ENCODE assay signal across 11 mouse cellular contexts in the genomic region with DNA sequence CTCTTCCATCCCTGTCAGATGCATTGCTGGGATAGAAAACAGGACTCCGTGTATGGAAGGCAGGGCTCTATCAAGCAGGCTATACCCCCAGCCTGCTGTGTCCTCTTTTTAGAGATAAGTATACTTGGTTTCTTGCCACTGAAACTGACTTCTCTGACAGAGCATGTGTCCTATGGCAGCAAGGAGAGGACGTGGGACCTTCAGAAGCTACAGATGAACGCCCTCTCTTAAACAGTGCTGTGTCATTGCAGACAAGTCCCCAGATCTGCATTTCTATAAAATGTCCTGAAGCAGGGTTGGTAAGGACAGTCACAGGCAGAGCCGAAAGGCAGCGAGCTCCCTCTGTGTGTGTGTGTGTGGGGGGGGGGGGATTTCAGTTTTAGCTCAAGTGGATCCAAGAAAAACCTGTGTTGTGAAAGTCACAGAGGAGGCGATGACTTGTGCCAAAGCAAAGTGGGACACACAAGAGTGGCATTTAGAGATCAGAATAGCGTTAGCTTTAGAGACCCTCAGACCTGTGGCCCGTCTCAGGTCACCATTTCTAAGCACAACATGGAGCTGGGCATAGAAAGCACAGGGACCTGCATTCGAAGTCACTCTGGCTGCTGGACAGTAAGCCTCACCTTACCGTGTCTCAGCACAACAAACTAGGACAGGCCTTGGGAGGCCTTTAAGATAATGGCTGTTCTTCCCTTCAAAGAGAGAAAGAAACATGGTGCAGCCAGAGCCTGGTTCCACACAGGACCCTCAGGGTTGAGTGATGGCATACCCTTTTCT. TPM values are rescaled to one million over a fixed set of nuclear protein-coding genes. Genes with fewer than 3 reads are reported as not detected.
DNase-seq lines count a peak whose midpoint lies in the region; TF ChIP-seq lines count a peak whose summit lies in the region.
"Had no signal": no experiment of that assay in that cellular context is flagged by ENCODE, and none has a peak within 500 bp of the region (broad histone marks: within the 10 kb centered on the region; RNA-seq: fewer than 3 reads in every experiment).

No protein-coding gene starts in this region.

- no peaks in the 10 kb centered on the region for H3K79me2 ChIP-seq in heart, adult 2 months (replicated peaks; ENCODE audit: control insufficient read depth, insufficient read depth, low read length)

- no peaks in the 10 kb centered on the region for H3K27me3 ChIP-seq in cerebellum, adult 2 months (ENCODE audit: control insufficient read depth, insufficient read depth, low read length)
- no peaks in the 10 kb centered on the region for H3K27me3 ChIP-seq in heart, adult 2 months (ENCODE audit: control insufficient read depth, insufficient read depth, low read length)

- H3K4me1 ChIP-seq in cerebellum, adult 2 months (ENCODE audit: control insufficient read depth, insufficient read depth, low read length), result peaks cover 18% of the 10 kb centered on the region
- H3K4me1 ChIP-seq in heart, adult 2 months (ENCODE audit: control insufficient read depth, insufficient read depth, low read length), result peaks cover 5% of the 10 kb centered on the region

- no peak for TF ChIP-seq CTCF in cerebellum, adult 2 months (IDR thresholded peaks at IDR 0.05; ENCODE audit: borderline replicate concordance, insufficient read depth, low read depth, low read length)
- TF ChIP-seq CTCF in heart, adult 2 months (IDR thresholded peaks at IDR 0.05), result no peak

- H3K27ac ChIP-seq in cerebellum, adult 2 months (ENCODE audit: insufficient read depth, low read length), result peak overlapping the region; percentile 78
- peak overlapping the region; percentile 86 for H3K27ac ChIP-seq in heart, adult 2 months
- H3K27ac ChIP-seq: kidney, postnatal 0 days had no signal

- no peak overlapping the region for H3K9ac ChIP-seq in heart, adult 2 months (ENCODE audit: low read depth, low read length)

- no peak for TF ChIP-seq EP300 in heart, adult 2 months (IDR thresholded peaks at IDR 0.05; ENCODE audit: insufficient read depth, low read depth, low read length)

- intact Hi-C loops in left cerebral cortex, postnatal 36 days (cut with DNase I), result no loop called here
- intact Hi-C loops in heart, adult 2 months (cut with DNase I), result no loop called here

- no peak overlapping the region for H3K4me3 ChIP-seq in cerebellum, adult 2 months (replicated peaks; ENCODE audit: insufficient read depth, low read depth, low read length)
- no peak overlapping the region for H3K4me3 ChIP-seq in heart, adult 2 months

- peak; percentile 28 to 52 for DNase-seq in cerebellum, adult 2 months
- no peak for DNase-seq in cerebellum, adult 11 months
- peak; percentile 22 to 59 for DNase-seq in left cerebral cortex, postnatal 36 days (ENCODE audit: low spot score in 2 of 2)
- DNase-seq in left cerebral cortex, adult 11 months (ENCODE audit: low spot score), result no peak
- DNase-seq in heart, adult 2 months, result peak; percentile 38
- peak; percentile 18 for DNase-seq in heart, postnatal 4 days
- no peak for DNase-seq in urinary bladder, postnatal 4 days (ENCODE audit: low spot score in 2 of 2)
- DNase-seq in urinary bladder, postnatal 36 days (ENCODE audit: low spot score in 2 of 2), result no peak
- DNase-seq: embryo, embryonic 11 days; thymus, adult 2 months had no signal

- 61% methylated on average over 10 of the region's 10 CpGs for WGBS in cerebellum, adult 2 months
- 58% methylated on average over 10 of the region's 10 CpGs for WGBS in heart, adult 2 months

- 0 out of 2 replicates have a peak, but pooled peaks cover 2% of the 10 kb centered on the region for H3K36me3 ChIP-seq in heart, adult 2 months (ENCODE audit: control insufficient read depth, insufficient read depth, low read length)

- TF ChIP-seq POLR2A in cerebellum, adult 2 months (IDR thresholded peaks at IDR 0.05; ENCODE audit: borderline replicate concordance, insufficient read depth, low read length), result no peak
- no peak for TF ChIP-seq POLR2A in heart, adult 2 months (IDR thresholded peaks at IDR 0.05; ENCODE audit: insufficient read depth, low read depth, low read length)

RNA-seq across cellular contexts. Expression of gene Slc37a3, which starts 59.4 kb away (rescaled TPM):
- polyA plus RNA-seq in cerebellum, adult 2 months (2012; rRNA removed), result 26.2 and 27.8 TPM in 2 replicates
- total RNA-seq in left cerebral cortex, postnatal 36 days (2021), result 10 to 100 TPM; 70.8 to 79.2 TPM
- total RNA-seq in heart, adult 2 months (2021), result 10 to 100 TPM; 18.8 to 19.3 TPM
- polyA plus RNA-seq in heart, adult 2 months (2012; rRNA removed), result 9.2 and 16.8 TPM in 2 replicates
- total RNA-seq in heart, postnatal 4 days (2021), result 10 to 100 TPM; 27.9 to 34.3 TPM

Comparison
In these comparisons a context has a peak if more than half of its experiments do, and no peak if none do; other contexts are left out.
1. DNase-seq: peak in cerebellum, adult 2 months (2 of 2), left cerebral cortex, postnatal 36 days (2 of 2), heart, adult 2 months (2 of 2) and heart, postnatal 4 days (single experiment); none in cerebellum, adult 11 months (single experiment), left cerebral cortex, adult 11 months (single experiment), urinary bladder, postnatal 4 days (0 of 2) and urinary bladder, postnatal 36 days (0 of 2).